Mouse (Mus musculus) testis, postnatal 10 days (tissue): ENCODE measurements at regions not wholly inside any gene's neighbourhood (a gene's known extent, or its start where the extent isn't known, plus 50 kb on each side); places are given as distances from the start of the nearest gene placed in this dataset.

ENCODE experiments used
- DNase-seq: peaks from one replicate; pipeline ENCODE4 v3.0.0; 2021; ENCODE audit warnings: low spot score

DNA sequence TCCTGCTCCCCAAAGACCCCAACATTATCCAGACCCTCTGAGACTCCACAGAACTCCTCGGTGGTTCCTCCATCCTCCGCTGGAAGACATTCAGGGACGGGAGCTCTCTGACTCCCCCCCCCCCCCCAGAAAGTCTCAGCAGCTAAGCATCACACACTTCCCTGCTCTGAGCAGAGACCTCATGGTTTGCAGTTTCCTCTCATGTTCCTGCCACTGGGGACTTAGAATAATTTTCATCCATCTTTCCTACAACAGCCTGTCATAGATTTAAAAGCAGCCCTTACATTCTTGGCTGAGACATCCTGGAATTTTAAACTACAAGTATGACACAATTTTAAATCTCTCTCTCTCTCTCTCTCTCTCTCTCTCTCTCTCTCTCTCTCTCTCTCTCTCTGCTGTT is 69.2 kb downstream of the Gpr65 start:
- no peak for DNase-seq

DNA sequence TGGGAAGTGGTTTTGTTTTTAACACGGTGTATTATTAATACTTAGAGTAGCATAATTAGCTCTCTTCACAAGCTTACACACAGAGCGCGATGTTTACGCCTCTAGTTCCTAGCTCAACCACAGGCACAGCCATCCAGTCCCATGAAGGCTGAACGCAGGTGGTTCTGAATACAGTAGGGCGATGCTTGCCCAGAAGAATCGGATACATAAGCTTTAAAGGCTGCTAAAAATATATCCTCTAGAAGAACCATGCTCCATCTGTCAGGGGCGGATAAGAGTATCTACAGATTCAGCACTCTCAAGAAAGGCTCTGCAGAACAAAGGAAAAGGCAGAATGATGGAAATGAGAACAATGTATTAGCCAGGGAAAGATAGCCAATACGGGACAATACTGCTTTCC is 71.1 kb downstream of the Gpr65 start:
- DNase-seq: no peak

DNA sequence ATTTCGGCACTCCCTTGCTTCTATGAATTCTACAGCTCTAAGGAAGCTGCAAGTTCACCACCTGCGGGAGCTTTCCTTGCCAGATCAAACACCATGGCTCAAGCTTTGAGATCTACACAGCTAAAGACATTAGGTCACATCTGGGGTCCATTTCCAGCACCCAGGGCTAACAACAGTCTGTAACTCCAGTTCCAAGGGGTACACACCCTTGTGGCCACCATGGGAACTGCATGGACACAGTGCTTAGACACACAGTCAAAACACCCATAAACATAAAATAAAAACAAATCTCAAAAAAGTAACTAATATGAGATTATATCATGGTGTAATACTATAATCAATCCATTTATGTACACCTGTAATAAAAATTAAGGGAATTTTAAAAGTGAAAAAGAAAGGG is 73.7 kb downstream of the Gpr65 start:
- peak; percentile 47 for DNase-seq

DNA sequence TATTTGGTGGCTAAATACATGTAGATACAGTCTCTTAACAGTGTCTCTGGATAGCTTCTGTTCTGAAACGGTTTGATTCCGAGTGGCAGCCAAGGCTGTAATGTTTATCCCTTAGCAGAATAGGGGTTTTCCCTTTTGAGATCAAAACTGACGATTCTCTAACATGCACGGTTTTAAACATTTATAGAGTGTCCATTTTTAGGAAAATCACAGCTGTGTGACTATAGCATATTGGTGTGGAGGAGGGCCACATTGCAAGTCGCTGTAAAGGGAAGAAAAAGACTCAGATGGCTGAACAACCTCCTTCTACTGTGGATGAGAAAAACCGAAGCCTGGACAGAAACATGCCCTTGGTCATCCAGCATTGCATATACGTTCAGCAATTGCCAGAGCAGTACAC is 75.2 kb downstream of the Gpr65 start:
- no peak for DNase-seq

DNA sequence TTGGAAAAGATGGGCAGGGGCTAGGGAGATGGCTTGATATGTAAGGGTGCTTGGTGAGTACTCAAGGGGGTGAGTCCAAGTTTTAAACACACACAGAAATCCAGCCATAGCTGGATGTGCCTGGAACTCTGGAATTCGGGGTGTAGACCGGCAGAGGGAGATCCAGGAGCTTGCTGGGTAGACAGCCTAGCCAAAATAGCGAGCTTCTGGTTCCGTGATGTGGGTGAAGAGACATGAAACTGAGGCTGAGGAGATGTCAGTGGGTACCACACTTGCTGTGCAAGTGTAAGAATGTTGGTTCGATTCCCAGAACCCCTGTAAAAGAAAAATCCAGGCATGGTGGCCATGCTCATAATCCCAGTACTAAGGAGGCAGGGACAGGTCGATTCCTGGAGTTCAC is 78.6 kb downstream of the Gpr65 start:
- no peak for DNase-seq

DNA sequence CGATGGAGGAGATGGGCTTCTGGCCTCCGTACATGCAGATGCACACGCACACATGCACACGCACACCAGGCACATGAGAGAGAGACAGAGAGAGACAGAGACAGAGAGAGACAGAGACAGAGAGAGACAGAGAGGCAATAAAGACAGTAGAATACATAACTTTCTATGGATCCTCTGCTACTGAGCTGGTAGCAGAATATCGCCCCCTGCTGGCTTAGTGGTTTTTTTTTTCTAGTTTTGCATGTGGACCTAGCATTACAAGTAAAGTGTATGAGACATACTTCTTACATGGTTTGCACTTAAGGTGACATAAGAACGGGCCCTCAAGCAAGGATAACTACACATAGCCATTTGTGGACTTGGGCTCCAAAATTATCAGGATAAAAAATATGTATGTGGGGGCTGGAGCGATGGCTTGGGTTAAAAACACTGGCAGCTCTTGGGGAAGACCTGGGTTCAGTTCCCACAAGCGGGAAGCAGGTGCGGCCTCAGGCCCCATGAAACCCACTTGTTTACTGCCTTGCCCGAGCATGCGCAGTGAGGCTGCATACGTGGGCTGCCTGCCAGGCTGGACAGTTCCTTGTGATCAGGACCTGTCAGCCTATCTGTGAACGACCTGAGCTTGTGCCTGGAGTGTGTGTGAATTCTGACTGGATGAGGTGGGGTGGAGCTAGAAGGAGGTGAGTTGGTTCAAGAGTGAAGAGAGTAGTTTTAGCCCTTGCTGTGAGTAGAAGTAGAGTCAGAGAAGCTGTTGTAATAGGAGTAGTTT is 79.3 kb downstream of the Gpr65 start:
- DNase-seq: peak; percentile 59

- DNase-seq: no peak
Measured at GRCm38 (mm10) chr12:98349864-98350643, 81.6 kb downstream of the Gpr65 start.

- no peak for DNase-seq
Measured at GRCm38 (mm10) chr12:98352401-98352800, 84.0 kb downstream of the Gpr65 start.

GRCm38 (mm10) chr12:98354545-98354944 is 86.1 kb downstream of the Gpr65 start:
- DNase-seq: no peak

DNA sequence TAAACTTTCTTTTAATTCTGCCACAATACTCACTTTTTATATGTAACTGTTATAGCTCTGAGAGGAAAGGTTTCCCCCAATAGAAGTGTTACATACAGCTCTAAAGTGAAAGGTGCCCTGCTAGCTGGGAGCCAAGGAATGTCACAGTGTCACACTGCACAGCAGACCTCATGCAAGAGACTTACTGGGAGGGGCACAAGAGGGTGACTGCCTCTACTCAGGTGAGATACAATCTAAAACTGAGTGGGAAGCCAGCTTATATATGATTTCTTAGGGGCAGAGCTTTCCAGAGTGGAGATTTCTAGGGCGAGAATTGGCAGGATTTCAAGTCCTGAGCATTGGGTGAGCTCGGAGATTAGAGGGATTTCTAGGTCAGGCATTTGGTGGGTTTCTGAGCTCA is 99.1 kb downstream of the Gpr65 start:
- DNase-seq: no peak

GRCm38 (mm10) chr12:98370771-98371170 is 102.3 kb downstream of the Gpr65 start:
- DNase-seq: no peak

- no peak for DNase-seq
Measured at GRCm38 (mm10) chr12:98375214-98375910, 106.9 kb downstream of the Gpr65 start.
